Mouse (Mus musculus): ENCODE results near the gene Bach2. TPM values are rescaled to one million over a fixed set of nuclear protein-coding genes. Genes with fewer than 3 reads are reported as not detected.
A peak's percentile ranks its signal among the peaks of the same experiment; 100 is the strongest.

The Bach2 gene
- polyA plus RNA-seq, 1 experiment from 2014 or later = 6.7 TPM

DNA sequence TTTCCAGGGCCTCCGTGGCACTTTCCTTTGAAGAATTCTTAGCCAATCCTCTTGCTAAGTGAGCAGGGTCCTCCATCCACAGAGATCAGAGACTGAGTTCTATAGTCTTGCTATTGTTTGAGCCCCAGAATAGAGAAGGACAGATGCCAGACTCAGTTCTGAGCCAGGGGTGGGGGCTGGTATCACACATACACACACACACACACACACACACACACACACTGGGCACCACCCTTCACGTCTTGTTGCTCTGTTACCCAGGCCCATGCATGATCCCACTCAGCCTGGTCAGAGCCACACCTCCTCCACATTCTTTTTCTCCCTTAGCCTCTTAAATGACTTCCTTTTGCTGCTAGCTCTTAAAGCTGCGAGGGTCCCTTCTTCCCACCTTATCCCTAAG, 121.0 kb downstream of the Bach2 start:
- Histone ChIP-seq H3K27ac (ENCODE audit: low read depth) (no peak overlapping the region), H3K27me3 (replicated peaks; ENCODE audit: control insufficient read depth, insufficient read depth, low read length) (no peaks in the 10 kb centered on the region), H3K36me3 (ENCODE audit: control insufficient read depth, insufficient read depth, low read length) (no peaks in the 10 kb centered on the region), H3K9ac (ENCODE audit: low read length) (no peak overlapping the region), H3K4me2 (ENCODE audit: low read length) (no peak overlapping the region), H3K9me3 (ENCODE audit: control insufficient read depth, low read length) (no peaks in the 10 kb centered on the region), H3K4me3 (ENCODE audit: low read depth, low read length) (no peak overlapping the region), H3K4me1 (replicated peaks; ENCODE audit: control insufficient read depth, insufficient read depth, low read length) (peaks cover 3% of the 10 kb centered on the region)
- no peak for ATAC-seq (replicated peaks; ENCODE audit: low FRiP score, low TSS enrichment, low read depth)
- 58% methylated on average over 3 of the region's 3 CpGs for WGBS
- DNase-seq (ENCODE audit: low spot score) = no peak

- H3K9me3 ChIP-seq (ENCODE audit: control insufficient read depth, low read length) = no peaks in the 10 kb centered on the region
- 93% methylated on average over 5 of the region's 5 CpGs for WGBS
- no peak overlapping the region for H3K9ac ChIP-seq (ENCODE audit: low read length)
- H3K4me1 ChIP-seq (replicated peaks; ENCODE audit: control insufficient read depth, insufficient read depth, low read length) = peaks cover 12% of the 10 kb centered on the region
- DNase-seq (ENCODE audit: low spot score) = no peak
- no peak overlapping the region for H3K4me2 ChIP-seq (ENCODE audit: low read length)
- H3K4me3 ChIP-seq (ENCODE audit: low read depth, low read length) = no peak overlapping the region
- H3K27me3 ChIP-seq (replicated peaks; ENCODE audit: control insufficient read depth, insufficient read depth, low read length) = no peaks in the 10 kb centered on the region
- H3K36me3 ChIP-seq (ENCODE audit: control insufficient read depth, insufficient read depth, low read length) = no peaks in the 10 kb centered on the region
- ATAC-seq (replicated peaks; ENCODE audit: low FRiP score, low TSS enrichment, low read depth) = no peak
- no peak overlapping the region for H3K27ac ChIP-seq (ENCODE audit: low read depth)
Measured at GRCm38 (mm10) chr4:32360496-32360895, 121.9 kb downstream of the Bach2 start.

DNA sequence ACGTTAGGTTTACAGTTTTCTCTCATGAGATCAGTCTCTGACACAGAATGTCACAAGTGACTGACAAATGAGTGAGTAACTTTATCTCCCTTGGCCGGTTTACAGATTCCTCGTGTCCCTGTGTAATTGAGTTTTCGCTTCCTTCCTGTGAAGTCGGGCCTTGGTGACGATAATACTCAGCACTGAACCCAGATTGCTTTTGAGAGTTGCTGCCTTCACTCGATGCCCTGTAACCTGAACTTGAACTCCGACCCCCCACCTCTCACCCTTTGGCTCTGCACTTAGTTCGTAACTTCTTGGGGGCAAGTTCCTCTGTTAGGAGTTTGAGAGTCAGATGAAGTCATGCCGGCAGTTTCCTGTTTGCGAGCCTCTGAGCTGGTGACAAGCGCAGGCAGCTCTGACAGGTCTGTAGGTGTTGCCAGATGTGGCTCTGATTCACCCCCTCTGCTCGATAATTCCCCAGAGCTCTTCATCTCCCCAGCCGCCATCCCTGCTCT, 124.9 kb downstream of the Bach2 start:
- Histone ChIP-seq H3K27me3 (replicated peaks; ENCODE audit: control insufficient read depth, insufficient read depth, low read length) (no peaks in the 10 kb centered on the region), H3K9ac (ENCODE audit: low read length) (no peak overlapping the region), H3K4me1 (replicated peaks; ENCODE audit: control insufficient read depth, insufficient read depth, low read length) (peaks cover 16% of the 10 kb centered on the region), H3K9me3 (ENCODE audit: control insufficient read depth, low read length) (no peaks in the 10 kb centered on the region), H3K36me3 (ENCODE audit: control insufficient read depth, insufficient read depth, low read length) (no peaks in the 10 kb centered on the region), H3K27ac (ENCODE audit: low read depth) (no peak overlapping the region), H3K4me2 (ENCODE audit: low read length) (no peak overlapping the region), H3K4me3 (ENCODE audit: low read depth, low read length) (no peak overlapping the region)
- WGBS = 53% methylated on average over 14 of the region's 14 CpGs
- DNase-seq (ENCODE audit: low spot score) (no peak), ATAC-seq (replicated peaks; ENCODE audit: low FRiP score, low TSS enrichment, low read depth) (no peak)

DNA sequence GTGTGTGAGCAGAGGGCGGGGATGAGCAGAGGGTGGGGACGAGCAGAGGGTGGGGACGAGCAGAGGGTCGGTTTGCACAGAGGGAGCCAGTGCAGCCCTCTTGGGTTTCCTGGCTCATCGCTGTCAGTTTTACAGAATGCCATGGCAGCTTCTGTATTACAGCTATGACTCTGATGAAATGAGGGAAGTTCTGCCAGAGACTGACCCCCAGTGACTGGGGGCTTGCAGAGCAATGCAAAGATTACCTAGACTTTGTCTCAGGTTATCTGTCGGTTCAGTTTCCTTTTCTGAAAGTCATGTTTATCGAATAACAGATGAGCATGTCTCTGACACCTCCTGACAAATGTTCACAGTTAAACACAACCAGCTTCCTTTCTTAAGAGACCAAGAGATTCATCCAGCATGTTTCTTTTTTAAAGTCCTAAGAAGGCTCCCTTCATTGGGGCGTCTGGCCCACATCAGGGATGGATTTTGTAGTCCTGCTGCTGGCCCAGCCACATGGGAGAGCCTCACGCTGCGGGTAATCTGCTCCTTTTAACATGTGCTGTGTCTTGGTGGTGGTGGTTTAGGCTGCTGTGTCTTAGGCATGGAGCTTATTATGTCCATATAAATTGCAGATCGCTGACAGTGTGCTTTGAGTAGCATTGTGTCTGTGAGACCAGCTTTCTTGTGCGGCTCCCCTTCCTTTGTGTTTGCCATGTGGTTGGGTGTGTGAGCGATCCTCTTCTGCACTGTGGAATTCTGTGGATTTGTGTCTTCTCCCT, 126.7 kb downstream of the Bach2 start:
- Histone ChIP-seq H3K27me3 (replicated peaks; ENCODE audit: control insufficient read depth, insufficient read depth, low read length) (no peaks in the 10 kb centered on the region), H3K27ac (ENCODE audit: low read depth) (no peak overlapping the region), H3K36me3 (ENCODE audit: control insufficient read depth, insufficient read depth, low read length) (no peaks in the 10 kb centered on the region), H3K4me3 (ENCODE audit: low read depth, low read length) (no peak overlapping the region), H3K9me3 (ENCODE audit: control insufficient read depth, low read length) (no peaks in the 10 kb centered on the region), H3K4me2 (ENCODE audit: low read length) (peak overlapping the region; percentile 13; the same call in 1 of the 2 replicates), H3K9ac (ENCODE audit: low read length) (no peak overlapping the region), H3K4me1 (replicated peaks; ENCODE audit: control insufficient read depth, insufficient read depth, low read length) (peaks cover 19% of the 10 kb centered on the region)
- ATAC-seq (replicated peaks; ENCODE audit: low FRiP score, low TSS enrichment, low read depth) (no peak), DNase-seq (ENCODE audit: low spot score) (no peak)
- 34% methylated on average over 13 of the region's 13 CpGs for WGBS

DNA sequence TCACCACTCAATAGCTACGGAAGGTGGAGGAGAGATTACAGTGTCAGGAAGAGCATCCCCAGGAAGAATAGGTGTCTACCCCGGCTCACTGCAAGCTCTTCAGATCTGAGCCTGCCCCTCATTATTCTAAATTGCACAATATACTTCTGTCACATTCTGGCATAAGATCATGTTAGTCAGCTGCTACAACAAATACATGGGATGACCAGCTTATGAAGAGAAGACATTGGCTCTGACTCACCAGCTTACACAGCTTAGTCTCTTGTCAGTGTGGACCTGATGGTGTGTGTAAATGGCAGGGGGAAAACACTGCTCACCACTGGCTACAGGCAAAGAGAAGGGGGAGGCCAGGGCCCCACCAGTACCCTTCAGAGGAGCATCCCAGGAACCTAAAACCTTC, 127.6 kb downstream of the Bach2 start:
- H3K27me3 ChIP-seq (replicated peaks; ENCODE audit: control insufficient read depth, insufficient read depth, low read length) = no peaks in the 10 kb centered on the region
- WGBS = 83% methylated on average over 2 of the region's 2 CpGs
- ATAC-seq (replicated peaks; ENCODE audit: low FRiP score, low TSS enrichment, low read depth) (no peak), DNase-seq (ENCODE audit: low spot score) (no peak)
- no peak overlapping the region for H3K4me3 ChIP-seq (ENCODE audit: low read depth, low read length)
- no peaks in the 10 kb centered on the region for H3K9me3 ChIP-seq (ENCODE audit: control insufficient read depth, low read length)
- H3K27ac ChIP-seq (ENCODE audit: low read depth) = no peak overlapping the region
- H3K4me1 ChIP-seq (replicated peaks; ENCODE audit: control insufficient read depth, insufficient read depth, low read length) = peaks cover 27% of the 10 kb centered on the region
- no peak overlapping the region for H3K4me2 ChIP-seq (ENCODE audit: low read length)
- no peak overlapping the region for H3K9ac ChIP-seq (ENCODE audit: low read length)
- H3K36me3 ChIP-seq (ENCODE audit: control insufficient read depth, insufficient read depth, low read length) = no peaks in the 10 kb centered on the region

GRCm38 (mm10) chr4:32368345-32368744, 129.7 kb downstream of the Bach2 start:
- H3K9ac ChIP-seq (ENCODE audit: low read length) = no peak overlapping the region
- no peaks in the 10 kb centered on the region for H3K36me3 ChIP-seq (ENCODE audit: control insufficient read depth, insufficient read depth, low read length)
- DNase-seq (ENCODE audit: low spot score) (no peak), ATAC-seq (replicated peaks; ENCODE audit: low FRiP score, low TSS enrichment, low read depth) (no peak)
- WGBS = 39% methylated on average over 8 of the region's 8 CpGs
- no peaks in the 10 kb centered on the region for H3K27me3 ChIP-seq (replicated peaks; ENCODE audit: control insufficient read depth, insufficient read depth, low read length)
- H3K4me2 ChIP-seq (ENCODE audit: low read length) = no peak overlapping the region
- H3K4me1 ChIP-seq (replicated peaks; ENCODE audit: control insufficient read depth, insufficient read depth, low read length) = peaks cover 34% of the 10 kb centered on the region
- H3K4me3 ChIP-seq (ENCODE audit: low read depth, low read length) = no peak overlapping the region
- H3K27ac ChIP-seq (ENCODE audit: low read depth) = no peak overlapping the region
- H3K9me3 ChIP-seq (ENCODE audit: control insufficient read depth, low read length) = no peaks in the 10 kb centered on the region

- Histone ChIP-seq H3K4me1 (replicated peaks; ENCODE audit: control insufficient read depth, insufficient read depth, low read length) (peaks cover 25% of the 10 kb centered on the region), H3K4me3 (ENCODE audit: low read depth, low read length) (no peak overlapping the region), H3K36me3 (ENCODE audit: control insufficient read depth, insufficient read depth, low read length) (no peaks in the 10 kb centered on the region), H3K9me3 (ENCODE audit: control insufficient read depth, low read length) (no peaks in the 10 kb centered on the region), H3K4me2 (ENCODE audit: low read length) (no peak overlapping the region), H3K27ac (ENCODE audit: low read depth) (no peak overlapping the region), H3K9ac (ENCODE audit: low read length) (no peak overlapping the region), H3K27me3 (replicated peaks; ENCODE audit: control insufficient read depth, insufficient read depth, low read length) (no peaks in the 10 kb centered on the region)
- no peak for ATAC-seq (replicated peaks; ENCODE audit: low FRiP score, low TSS enrichment, low read depth)
- WGBS = 31% methylated on average over 7 of the region's 7 CpGs
- no peak for DNase-seq (ENCODE audit: low spot score)
Measured at GRCm38 (mm10) chr4:32373085-32373484, 134.5 kb downstream of the Bach2 start.

DNA sequence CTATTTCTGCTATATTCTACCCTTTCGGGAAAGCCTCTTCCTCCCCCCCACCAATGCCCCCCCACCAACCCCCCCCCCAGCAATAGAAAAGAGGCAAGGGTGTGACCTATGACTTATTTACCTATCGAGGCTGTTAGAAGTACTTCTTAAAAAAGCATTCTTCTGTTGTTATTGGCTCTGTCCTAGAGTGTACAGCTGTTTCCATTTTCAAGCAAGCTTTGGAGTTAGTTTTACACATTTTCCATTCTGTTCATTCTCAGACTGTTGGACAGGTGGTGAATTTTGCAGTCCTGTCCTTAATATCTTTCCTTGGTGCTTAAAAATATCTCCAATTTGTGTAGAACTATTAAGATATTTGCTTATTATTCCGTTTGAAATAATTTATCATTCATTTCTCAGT, 134.9 kb downstream of the Bach2 start:
- H3K4me3 ChIP-seq (ENCODE audit: low read depth, low read length) = no peak overlapping the region
- 43% methylated on average over 3 of the region's 3 CpGs for WGBS
- H3K4me2 ChIP-seq (ENCODE audit: low read length) = no peak overlapping the region
- H3K36me3 ChIP-seq (ENCODE audit: control insufficient read depth, insufficient read depth, low read length) = no peaks in the 10 kb centered on the region
- H3K27me3 ChIP-seq (replicated peaks; ENCODE audit: control insufficient read depth, insufficient read depth, low read length) = no peaks in the 10 kb centered on the region
- peaks cover 25% of the 10 kb centered on the region for H3K4me1 ChIP-seq (replicated peaks; ENCODE audit: control insufficient read depth, insufficient read depth, low read length)
- H3K9ac ChIP-seq (ENCODE audit: low read length) = no peak overlapping the region
- no peaks in the 10 kb centered on the region for H3K9me3 ChIP-seq (ENCODE audit: control insufficient read depth, low read length)
- ATAC-seq (replicated peaks; ENCODE audit: low FRiP score, low TSS enrichment, low read depth) (no peak), DNase-seq (ENCODE audit: low spot score) (no peak)
- no peak overlapping the region for H3K27ac ChIP-seq (ENCODE audit: low read depth)

Data from intestine, embryonic 14.5 days (tissue).